ENCODE assay signal across 9 mouse cellular contexts in genomic region chr9:71617363-71617762, GRCm38 (mm10). TPM values are rescaled to one million over a fixed set of nuclear protein-coding genes. Genes with fewer than 3 reads are reported as not detected.
DNase-seq lines count a peak whose midpoint lies in the region; ATAC-seq lines count a peak whose summit lies in the region.
"Had no signal": no experiment of that assay in that cellular context is flagged by ENCODE, and none has a peak within 500 bp of the region (broad histone marks: within the 10 kb centered on the region; RNA-seq: fewer than 3 reads in every experiment).

No protein-coding gene starts in this region.

- no peak overlapping the region for H3K9ac ChIP-seq in heart, embryonic 12.5 days
- H3K9ac ChIP-seq in forebrain, embryonic 16.5 days (replicated peaks; ENCODE audit: low read depth, low read length) = no peak overlapping the region
- H3K9ac ChIP-seq in hindbrain, embryonic 13.5 days = no peak overlapping the region
- H3K9ac ChIP-seq: embryonic facial prominence, embryonic 13.5 days had no signal

- H3K4me1 ChIP-seq in heart, embryonic 12.5 days (replicated peaks) = peaks cover 12% of the 10 kb centered on the region
- no peaks in the 10 kb centered on the region for H3K4me1 ChIP-seq in forebrain, embryonic 16.5 days (replicated peaks; ENCODE audit: control insufficient read depth, insufficient read depth, low read length)
- H3K4me1 ChIP-seq in hindbrain, embryonic 13.5 days (replicated peaks) = no peaks in the 10 kb centered on the region
- H3K4me1 ChIP-seq: embryonic facial prominence, embryonic 13.5 days had no signal

- no peaks in the 10 kb centered on the region for H3K27me3 ChIP-seq in heart, embryonic 12.5 days (replicated peaks)
- no peaks in the 10 kb centered on the region for H3K27me3 ChIP-seq in forebrain, embryonic 16.5 days (replicated peaks; ENCODE audit: control insufficient read depth, insufficient read depth, low read length)
- H3K27me3 ChIP-seq in hindbrain, embryonic 13.5 days = no peaks in the 10 kb centered on the region
- H3K27me3 ChIP-seq: embryonic facial prominence, embryonic 13.5 days had no signal

- ATAC-seq in heart, embryonic 12.5 days (ENCODE audit: insufficient number of reproducible peaks, low FRiP score) = no peak
- no peak for ATAC-seq in forebrain, embryonic 16.5 days
- ATAC-seq in hindbrain, embryonic 13.5 days (ENCODE audit: low FRiP score) = no peak

- H3K4me3 ChIP-seq in heart, embryonic 12.5 days = no peak overlapping the region
- H3K4me3 ChIP-seq in forebrain, embryonic 16.5 days (replicated peaks; ENCODE audit: low read length) = no peak overlapping the region
- H3K4me3 ChIP-seq in hindbrain, embryonic 13.5 days = no peak overlapping the region
- H3K4me3 ChIP-seq: embryonic facial prominence, embryonic 13.5 days had no signal

- peak; percentile 66 for DNase-seq in heart, postnatal 4 days
- peak; percentile 58 for DNase-seq in urinary bladder, postnatal 14 days (ENCODE audit: low spot score)
- DNase-seq in urinary bladder, adult 18-20 months (ENCODE audit: low spot score in 2 of 2) = no peak
- peak; percentile 57 for DNase-seq in embryo, embryonic 11 days
- peak; percentile 47 for DNase-seq in mesoderm, embryonic 11.5 days (ENCODE audit: low read depth, low spot score)

- H3K36me3 ChIP-seq in heart, embryonic 12.5 days = no peaks in the 10 kb centered on the region
- no peaks in the 10 kb centered on the region for H3K36me3 ChIP-seq in forebrain, embryonic 16.5 days (ENCODE audit: control insufficient read depth, insufficient read depth)
- no peaks in the 10 kb centered on the region for H3K36me3 ChIP-seq in hindbrain, embryonic 13.5 days
- H3K36me3 ChIP-seq: embryonic facial prominence, embryonic 13.5 days had no signal

- WGBS in heart, embryonic 12.5 days = 39% methylated on average over 8 of the region's 8 CpGs
- 55% methylated on average over 8 of the region's 8 CpGs for WGBS in forebrain, embryonic 16.5 days
- WGBS in hindbrain, embryonic 13.5 days = 49% methylated on average over 8 of the region's 8 CpGs

- H3K27ac ChIP-seq in heart, embryonic 12.5 days (ENCODE audit: poor library complexity, severe bottlenecking) = no peak overlapping the region
- no peak overlapping the region for H3K27ac ChIP-seq in forebrain, embryonic 16.5 days (ENCODE audit: low read length)
- H3K27ac ChIP-seq in hindbrain, embryonic 13.5 days = no peak overlapping the region
- H3K27ac ChIP-seq: embryonic facial prominence, embryonic 13.5 days had no signal

- no peak overlapping the region for H3K4me2 ChIP-seq in heart, embryonic 12.5 days
- H3K4me2 ChIP-seq in forebrain, embryonic 16.5 days (ENCODE audit: low read length) = no peak overlapping the region
- H3K4me2 ChIP-seq in hindbrain, embryonic 13.5 days = no peak overlapping the region
- H3K4me2 ChIP-seq: embryonic facial prominence, embryonic 13.5 days had no signal

- H3K9me3 ChIP-seq in heart, embryonic 12.5 days (replicated peaks) = no peaks in the 10 kb centered on the region
- H3K9me3 ChIP-seq in forebrain, embryonic 16.5 days (ENCODE audit: control insufficient read depth, low read length) = no peaks in the 10 kb centered on the region
- no peaks in the 10 kb centered on the region for H3K9me3 ChIP-seq in hindbrain, embryonic 13.5 days
- H3K9me3 ChIP-seq: embryonic facial prominence, embryonic 13.5 days had no signal

RNA-seq across cellular contexts. Expression of gene Myzap, which starts 25.2 kb away (rescaled TPM):
- 100 to 1,000 TPM; 261 to 277 TPM for total RNA-seq in heart, postnatal 4 days (2021)
- 64.7 and 65.3 TPM in 2 replicates for polyA plus RNA-seq in heart, embryonic 12.5 days (2016; fragmentation: Nextera tagmentation; extraction: Ambion mirVana)
- 1.7 and 2.8 TPM in 2 replicates for polyA plus RNA-seq in forebrain, embryonic 16.5 days (2015; fragmentation: Nextera tagmentation; extraction: Ambion mirVana)
- polyA plus RNA-seq in hindbrain, embryonic 13.5 days (2015; fragmentation: Nextera tagmentation; extraction: Ambion mirVana) = 3.2 and 3.7 TPM in 2 replicates

Comparison
In these comparisons a context has a peak if more than half of its experiments do, and no peak if none do; other contexts are left out.
1. DNase-seq: peak in heart, postnatal 4 days (single experiment), urinary bladder, postnatal 14 days (single experiment), embryo, embryonic 11 days (single experiment) and mesoderm, embryonic 11.5 days (single experiment); none in urinary bladder, adult 18-20 months (0 of 2).
2. RNA of gene Myzap, which starts 25.2 kb away (polyA plus RNA-seq): 64.7 to 65.3 TPM in heart, embryonic 12.5 days; 3.2 to 3.7 TPM in hindbrain, embryonic 13.5 days and 1.7 to 2.8 TPM in forebrain, embryonic 16.5 days; every median in the first group is over 10 times any median in the second.